ENCODE assay signal across 22 mouse cellular contexts in genomic region chr11:106527926-106528325, GRCm38 (mm10). TPM values are rescaled to one million over a fixed set of nuclear protein-coding genes. Genes with fewer than 3 reads are reported as not detected.
DNase-seq lines count a peak whose midpoint lies in the region; ATAC-seq and TF ChIP-seq lines count a peak whose summit lies in the region.
"Had no signal": no experiment of that assay in that cellular context is flagged by ENCODE, and none has a peak within 500 bp of the region (broad histone marks: within the 10 kb centered on the region; RNA-seq: fewer than 3 reads in every experiment).

No protein-coding gene starts in this region.

- no peaks in the 10 kb centered on the region for H3K9me3 ChIP-seq in liver, embryonic 13.5 days (replicated peaks)
- no peaks in the 10 kb centered on the region for H3K9me3 ChIP-seq in liver, embryonic 11.5 days (ENCODE audit: control insufficient read depth, low read length)
- H3K9me3 ChIP-seq: embryonic facial prominence, embryonic 12.5 days; embryonic facial prominence, embryonic 15.5 days; forebrain, embryonic 12.5 days; forebrain, embryonic 15.5 days; heart, embryonic 13.5 days; hindbrain, embryonic 13.5 days had no signal

- TF ChIP-seq POLR2A in kidney, adult 2 months (IDR thresholded peaks at IDR 0.05; ENCODE audit: low read depth, low read length), result no peak
- TF ChIP-seq POLR2A in myocyte (IDR thresholded peaks at IDR 0.05; ENCODE audit: insufficient read length, low read depth), result no peak

- DNase-seq in kidney, adult 2 months, result peak; percentile 41
- DNase-seq in kidney, adult 18-20 months, result no peak
- no peak for DNase-seq in liver, embryonic 13.5 days
- no peak for DNase-seq in liver, embryonic 11.5 days (ENCODE audit: low spot score)
- peak; percentile 67 for DNase-seq in NIH3T3 (ENCODE audit: low read depth)
- no peak for DNase-seq in right cerebral cortex, postnatal 10 days (ENCODE audit: low spot score in 2 of 2)
- DNase-seq: adrenal gland, postnatal 10 days; cerebellum, adult 18-20 months; cerebellum, adult 9-10 months; cerebellum, postnatal 14 days; gastrocnemius, postnatal 25 days; heart, adult 18-20 months had no signal

- H3K27ac ChIP-seq in kidney, adult 2 months (ENCODE audit: insufficient read depth, low read depth, low read length), result peak overlapping the region; percentile 66; the same call in 1 of the 2 replicates
- peak overlapping the region; percentile 18; the same call in 1 of the 2 replicates for H3K27ac ChIP-seq in liver, embryonic 13.5 days
- no peak overlapping the region for H3K27ac ChIP-seq in liver, embryonic 11.5 days (ENCODE audit: low read depth, low read length)
- H3K27ac ChIP-seq: embryonic facial prominence, embryonic 12.5 days; embryonic facial prominence, embryonic 15.5 days; forebrain, embryonic 12.5 days; forebrain, embryonic 15.5 days; heart, embryonic 13.5 days; hindbrain, embryonic 13.5 days had no signal

- TF ChIP-seq CTCF in kidney, adult 2 months (conservative IDR thresholded peaks at IDR 0.05; ENCODE audit: insufficient read depth, insufficient read length, low read depth, low read length), result no peak

- H3K27me3 ChIP-seq in kidney, adult 2 months (replicated peaks; ENCODE audit: control insufficient read depth, insufficient read depth, low read length), result no peaks in the 10 kb centered on the region
- H3K27me3 ChIP-seq in liver, embryonic 13.5 days, result no peaks in the 10 kb centered on the region
- no peaks in the 10 kb centered on the region for H3K27me3 ChIP-seq in liver, embryonic 11.5 days (replicated peaks; ENCODE audit: control insufficient read depth, insufficient read depth, low read length)
- no peaks in the 10 kb centered on the region for H3K27me3 ChIP-seq in myocyte (ENCODE audit: control insufficient read depth, insufficient read depth, insufficient read length)
- H3K27me3 ChIP-seq: embryonic facial prominence, embryonic 12.5 days; embryonic facial prominence, embryonic 15.5 days; forebrain, embryonic 15.5 days; heart, embryonic 13.5 days; hindbrain, embryonic 13.5 days; Patski had no signal

- no peaks in the 10 kb centered on the region for H3K79me2 ChIP-seq in myocyte (ENCODE audit: control insufficient read depth, insufficient read depth)

- H3K36me3 ChIP-seq in kidney, adult 2 months (ENCODE audit: control insufficient read depth, insufficient read depth, low read length), result no peaks in the 10 kb centered on the region
- H3K36me3 ChIP-seq in liver, embryonic 13.5 days, result peaks cover 34% of the 10 kb centered on the region
- H3K36me3 ChIP-seq in liver, embryonic 11.5 days (ENCODE audit: control insufficient read depth, insufficient read depth, low read length), result no peaks in the 10 kb centered on the region
- peaks cover 3% of the 10 kb centered on the region for H3K36me3 ChIP-seq in myocyte (ENCODE audit: control insufficient read depth, insufficient read depth)
- H3K36me3 ChIP-seq: forebrain, embryonic 12.5 days had no signal

- ATAC-seq in liver, embryonic 13.5 days (ENCODE audit: low read depth), result no peak
- no peak for ATAC-seq in liver, embryonic 11.5 days (replicated peaks; ENCODE audit: low FRiP score)
- ATAC-seq: CD4-positive, CD25-positive, alpha-beta regulatory T cell, adult 4 months; forebrain, embryonic 15.5 days; hindbrain, embryonic 16.5 days; Patski had no signal

- no peak overlapping the region for H3K9ac ChIP-seq in liver, embryonic 13.5 days
- no peak overlapping the region for H3K9ac ChIP-seq in liver, embryonic 11.5 days (ENCODE audit: low read depth, low read length)
- H3K9ac ChIP-seq: embryonic facial prominence, embryonic 12.5 days; embryonic facial prominence, embryonic 15.5 days; forebrain, embryonic 12.5 days; forebrain, embryonic 15.5 days; hindbrain, embryonic 13.5 days had no signal

- no peak overlapping the region for H3ac ChIP-seq in myocyte (ENCODE audit: control insufficient read depth, insufficient read length)

- no peak overlapping the region for H3K4me3 ChIP-seq in kidney, adult 2 months (ENCODE audit: insufficient read depth, low read depth, low read length)
- H3K4me3 ChIP-seq in liver, embryonic 13.5 days (replicated peaks), result no peak overlapping the region
- H3K4me3 ChIP-seq in liver, embryonic 11.5 days (ENCODE audit: low read depth, low read length), result no peak overlapping the region
- H3K4me3 ChIP-seq in myocyte, result no peak overlapping the region
- H3K4me3 ChIP-seq: embryonic facial prominence, embryonic 12.5 days; embryonic facial prominence, embryonic 15.5 days; forebrain, embryonic 12.5 days; forebrain, embryonic 15.5 days; heart, embryonic 13.5 days; hindbrain, embryonic 13.5 days had no signal

- peaks cover 33% of the 10 kb centered on the region for H3K4me1 ChIP-seq in kidney, adult 2 months (ENCODE audit: control insufficient read depth, insufficient read depth, low read length)
- H3K4me1 ChIP-seq in liver, embryonic 13.5 days (replicated peaks), result peaks cover 36% of the 10 kb centered on the region
- H3K4me1 ChIP-seq in liver, embryonic 11.5 days (replicated peaks; ENCODE audit: control insufficient read depth, insufficient read depth, low read length), result peaks cover 17% of the 10 kb centered on the region
- H3K4me1 ChIP-seq: embryonic facial prominence, embryonic 12.5 days; embryonic facial prominence, embryonic 15.5 days; forebrain, embryonic 15.5 days; heart, embryonic 13.5 days had no signal

- no peak overlapping the region for H3K4me2 ChIP-seq in liver, embryonic 13.5 days
- no peak overlapping the region for H3K4me2 ChIP-seq in liver, embryonic 11.5 days
- H3K4me2 ChIP-seq in myocyte (ENCODE audit: low read depth), result no peak overlapping the region
- H3K4me2 ChIP-seq: embryonic facial prominence, embryonic 12.5 days; embryonic facial prominence, embryonic 15.5 days; forebrain, embryonic 12.5 days; forebrain, embryonic 15.5 days; heart, embryonic 13.5 days; hindbrain, embryonic 13.5 days had no signal

- WGBS in kidney, adult 2 months, result 45% methylated on average over 1 of the region's 1 CpGs
- 35% methylated on average over 1 of the region's 1 CpGs for WGBS in liver, embryonic 13.5 days (ENCODE audit: insufficient replicate concordance)
- WGBS in liver, embryonic 11.5 days, result 20% methylated on average over 1 of the region's 1 CpGs

TF ChIP-seq in myocyte, 11 proteins besides CTCF, POLR2A, EP300 and RAD21:
- TF ChIP-seq E2F4 (IDR thresholded peaks at IDR 0.05; ENCODE audit: insufficient read depth) (no peak), USF1 (IDR thresholded peaks at IDR 0.05; ENCODE audit: low read depth) (peak; percentile 35)

RNA-seq across cellular contexts. Expression of gene Ern1, which starts 40.3 kb away (rescaled TPM):
- polyA plus RNA-seq in kidney, adult 2 months (2012; rRNA removed), result 12.6 and 15.1 TPM in 2 replicates
- 3.9 and 4.4 TPM in 2 replicates for polyA plus RNA-seq in liver, embryonic 13.5 days (2015; fragmentation: Nextera tagmentation; extraction: Ambion mirVana)
- polyA plus RNA-seq in liver, embryonic 11.5 days (2014; fragmentation: Nextera tagmentation; extraction: Ambion mirVana), result 6.3 and 7.5 TPM in 2 replicates
- 20.4 TPM for polyA plus RNA-seq in myocyte (2012; fragmentation: generic; extraction: Trizol)

Comparison
In these comparisons a context has a peak if more than half of its experiments do, and no peak if none do; other contexts are left out.
1. DNase-seq: peak in kidney, adult 2 months (single experiment) and NIH3T3 (single experiment); none in kidney, adult 18-20 months (single experiment), liver, embryonic 13.5 days (single experiment), liver, embryonic 11.5 days (single experiment) and right cerebral cortex, postnatal 10 days (0 of 2).